Mouse (Mus musculus): ENCODE measurements at regions not wholly inside any gene's neighbourhood (a gene's known extent, or its start where the extent isn't known, plus 50 kb on each side); places are given as distances from the start of the nearest gene placed in this dataset.
A peak's percentile ranks its signal among the peaks of the same experiment; 100 is the strongest.

DNA sequence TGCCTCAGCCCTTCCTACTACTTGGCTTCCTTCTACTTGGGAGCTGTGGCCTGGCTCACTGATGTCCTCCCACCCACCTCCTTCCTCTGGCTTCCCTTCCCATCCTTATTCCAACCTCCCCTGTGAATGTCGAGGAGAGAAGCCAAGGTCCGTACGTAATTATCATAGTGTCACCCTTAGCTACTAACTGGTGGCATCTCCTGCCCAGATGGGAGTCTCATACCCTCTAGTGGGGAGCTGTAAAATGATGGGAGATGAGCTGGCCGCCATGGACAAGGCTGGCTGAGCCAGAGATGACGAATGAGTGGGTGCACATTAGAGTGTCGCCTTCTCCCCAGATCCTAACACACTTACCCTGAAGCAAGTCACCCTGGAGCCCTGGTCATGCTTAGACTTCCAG lies 532.6 kb downstream of the Zfp536 start:
- no peaks in the 10 kb centered on the region for H3K36me3 ChIP-seq (ENCODE audit: control insufficient read depth, insufficient read depth, low read length)
- WGBS, result 77% methylated on average over 6 of the region's 6 CpGs
- TF ChIP-seq POLR2A (IDR thresholded peaks at IDR 0.05; ENCODE audit: extremely low read depth, insufficient read depth, low read length) (no peak), CTCF (IDR thresholded peaks at IDR 0.05; ENCODE audit: low read depth, low read length) (peak; percentile 36)

DNA sequence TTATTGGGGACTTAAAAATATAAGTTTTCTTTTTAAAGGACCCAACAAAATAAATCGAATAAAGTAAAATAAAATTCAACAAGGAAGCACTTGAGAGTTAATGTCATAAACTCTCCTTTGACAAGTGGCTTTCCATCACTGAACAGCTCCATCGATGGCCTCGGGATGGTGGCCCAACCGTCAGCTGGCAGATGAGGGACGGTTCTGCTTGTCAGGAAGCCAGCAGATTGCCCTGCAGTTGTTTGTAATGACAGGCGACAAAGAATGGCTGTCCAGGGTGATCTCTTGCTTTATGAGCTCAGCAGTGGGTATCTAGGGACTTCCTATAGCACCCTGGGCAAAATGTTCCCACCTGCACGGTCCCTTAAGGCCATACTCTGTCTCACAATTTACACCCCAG lies 531.7 kb downstream of the Zfp536 start:
- TF ChIP-seq POLR2A (IDR thresholded peaks at IDR 0.05; ENCODE audit: extremely low read depth, insufficient read depth, low read length), result no peak
- H3K9ac ChIP-seq (ENCODE audit: low read depth, low read length), result no peak overlapping the region
- H3K27ac ChIP-seq (replicated peaks; ENCODE audit: insufficient read depth, low read depth, low read length), result no peak overlapping the region
- H3K27me3 ChIP-seq (ENCODE audit: control insufficient read depth, insufficient read depth, low read length), result no peaks in the 10 kb centered on the region
- WGBS, result 78% methylated on average over 7 of the region's 7 CpGs
- H3K79me2 ChIP-seq (ENCODE audit: control insufficient read depth, insufficient read depth, low read length), result no peaks in the 10 kb centered on the region
- H3K4me3 ChIP-seq (ENCODE audit: insufficient read depth, low read depth, low read length), result no peak overlapping the region
- H3K36me3 ChIP-seq (ENCODE audit: control insufficient read depth, insufficient read depth, low read length), result no peaks in the 10 kb centered on the region
- no peaks in the 10 kb centered on the region for H3K4me1 ChIP-seq (ENCODE audit: control insufficient read depth, insufficient read depth, low read length)
- DNase-seq (ENCODE audit: extremely low read depth, low read depth, low spot score), result no peak

More for the DNA sequence above, 532.6 kb downstream of the Zfp536 start:
- no peak overlapping the region for H3K4me3 ChIP-seq (ENCODE audit: insufficient read depth, low read depth, low read length)
- H3K9ac ChIP-seq (ENCODE audit: low read depth, low read length), result no peak overlapping the region
- DNase-seq (ENCODE audit: extremely low read depth, low read depth, low spot score), result no peak
- H3K27me3 ChIP-seq (ENCODE audit: control insufficient read depth, insufficient read depth, low read length), result no peaks in the 10 kb centered on the region
- no peaks in the 10 kb centered on the region for H3K4me1 ChIP-seq (ENCODE audit: control insufficient read depth, insufficient read depth, low read length)
- no peaks in the 10 kb centered on the region for H3K79me2 ChIP-seq (ENCODE audit: control insufficient read depth, insufficient read depth, low read length)
- H3K27ac ChIP-seq (replicated peaks; ENCODE audit: insufficient read depth, low read depth, low read length), result no peak overlapping the region

DNA sequence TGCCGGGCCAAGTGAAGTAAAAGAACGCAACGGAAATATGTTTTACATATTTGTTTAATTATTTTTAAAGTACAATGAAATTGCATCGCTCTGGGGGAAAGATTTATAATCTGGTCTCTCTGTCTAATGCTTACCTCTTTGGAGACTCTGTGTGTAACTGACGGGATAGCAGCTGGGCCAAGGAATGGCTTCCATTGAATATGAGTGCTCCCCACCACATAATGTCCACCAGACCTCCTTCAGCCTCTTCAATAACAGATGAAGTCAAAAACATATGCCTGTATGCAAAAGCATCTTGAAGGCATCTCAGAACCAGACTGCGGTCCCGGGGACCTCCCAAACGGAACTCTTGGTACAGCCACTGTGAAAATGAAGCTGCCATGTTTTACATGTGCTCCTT lies 531.0 kb downstream of the Zfp536 start:
- no peaks in the 10 kb centered on the region for H3K36me3 ChIP-seq (ENCODE audit: control insufficient read depth, insufficient read depth, low read length)
- H3K79me2 ChIP-seq (ENCODE audit: control insufficient read depth, insufficient read depth, low read length), result no peaks in the 10 kb centered on the region
- 97% methylated on average over 8 of the region's 8 CpGs for WGBS
- no peak overlapping the region for H3K9ac ChIP-seq (ENCODE audit: low read depth, low read length)
- TF ChIP-seq POLR2A (IDR thresholded peaks at IDR 0.05; ENCODE audit: extremely low read depth, insufficient read depth, low read length) (no peak), CTCF (IDR thresholded peaks at IDR 0.05; ENCODE audit: low read depth, low read length) (no peak)
- DNase-seq (ENCODE audit: extremely low read depth, low read depth, low spot score), result no peak
- no peak overlapping the region for H3K27ac ChIP-seq (replicated peaks; ENCODE audit: insufficient read depth, low read depth, low read length)
- H3K4me1 ChIP-seq (ENCODE audit: control insufficient read depth, insufficient read depth, low read length), result no peaks in the 10 kb centered on the region
- no peaks in the 10 kb centered on the region for H3K27me3 ChIP-seq (ENCODE audit: control insufficient read depth, insufficient read depth, low read length)
- no peak overlapping the region for H3K4me3 ChIP-seq (ENCODE audit: insufficient read depth, low read depth, low read length)

DNA sequence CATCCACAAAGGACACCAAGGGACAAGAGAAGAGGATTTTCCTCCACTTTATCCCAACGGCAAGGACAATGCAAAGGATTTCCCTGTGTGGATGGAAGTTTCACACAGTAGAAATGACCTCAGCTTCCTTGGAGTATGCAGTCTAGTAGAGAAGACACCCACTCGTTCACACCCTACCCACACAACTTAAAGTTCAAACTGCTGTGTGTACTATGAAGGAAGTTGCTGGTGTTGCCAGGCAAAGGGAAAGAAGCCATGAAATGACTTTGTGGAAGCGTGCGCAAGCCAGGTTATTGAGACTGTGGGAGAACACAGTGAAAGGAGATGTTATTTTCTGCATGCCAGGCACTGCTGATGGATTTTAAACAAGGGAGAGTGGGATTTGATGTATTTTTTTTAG lies 527.3 kb downstream of the Zfp536 start:
- no peaks in the 10 kb centered on the region for H3K36me3 ChIP-seq (ENCODE audit: control insufficient read depth, insufficient read depth, low read length)
- TF ChIP-seq POLR2A (IDR thresholded peaks at IDR 0.05; ENCODE audit: extremely low read depth, insufficient read depth, low read length) (no peak), CTCF (IDR thresholded peaks at IDR 0.05; ENCODE audit: low read depth, low read length) (no peak)
- DNase-seq (ENCODE audit: extremely low read depth, low read depth, low spot score), result no peak
- H3K4me3 ChIP-seq (ENCODE audit: insufficient read depth, low read depth, low read length), result no peak overlapping the region
- WGBS, result 86% methylated on average over 4 of the region's 4 CpGs
- no peaks in the 10 kb centered on the region for H3K79me2 ChIP-seq (ENCODE audit: control insufficient read depth, insufficient read depth, low read length)
- no peak overlapping the region for H3K27ac ChIP-seq (replicated peaks; ENCODE audit: insufficient read depth, low read depth, low read length)
- H3K27me3 ChIP-seq (ENCODE audit: control insufficient read depth, insufficient read depth, low read length), result no peaks in the 10 kb centered on the region
- no peaks in the 10 kb centered on the region for H3K4me1 ChIP-seq (ENCODE audit: control insufficient read depth, insufficient read depth, low read length)
- H3K9ac ChIP-seq (ENCODE audit: low read depth, low read length), result no peak overlapping the region

DNA sequence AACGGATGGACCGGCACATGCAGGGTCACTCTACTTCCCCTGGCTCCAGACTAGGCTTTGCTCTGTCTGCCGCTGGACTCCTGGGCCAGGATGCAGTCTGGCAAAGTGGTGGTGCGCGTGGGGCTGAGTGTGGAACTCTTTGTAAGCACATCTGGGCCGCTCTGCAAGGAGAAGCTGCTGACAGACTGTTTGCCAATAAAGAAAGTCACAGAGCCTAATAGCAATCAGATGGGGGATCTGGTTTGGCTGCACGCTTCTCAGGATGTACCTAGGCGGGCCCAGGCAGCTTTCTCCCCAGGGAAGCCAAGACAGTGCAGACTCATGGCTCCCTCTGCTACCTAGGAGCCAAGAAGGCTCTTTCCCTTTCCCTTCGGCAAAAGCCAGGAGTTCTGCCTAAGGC lies 519.0 kb downstream of the Zfp536 start:
- Histone ChIP-seq H3K4me3 (ENCODE audit: insufficient read depth, low read depth, low read length) (no peak overlapping the region), H3K27me3 (ENCODE audit: control insufficient read depth, insufficient read depth, low read length) (no peaks in the 10 kb centered on the region), H3K27ac (replicated peaks; ENCODE audit: insufficient read depth, low read depth, low read length) (no peak overlapping the region), H3K79me2 (ENCODE audit: control insufficient read depth, insufficient read depth, low read length) (no peaks in the 10 kb centered on the region), H3K9ac (ENCODE audit: low read depth, low read length) (no peak overlapping the region), H3K36me3 (ENCODE audit: control insufficient read depth, insufficient read depth, low read length) (no peaks in the 10 kb centered on the region), H3K4me1 (ENCODE audit: control insufficient read depth, insufficient read depth, low read length) (no peaks in the 10 kb centered on the region)
- no peak for DNase-seq (ENCODE audit: extremely low read depth, low read depth, low spot score)
- TF ChIP-seq CTCF (IDR thresholded peaks at IDR 0.05; ENCODE audit: low read depth, low read length), result no peak
- no peak for TF ChIP-seq POLR2A (IDR thresholded peaks at IDR 0.05; ENCODE audit: extremely low read depth, insufficient read depth, low read length)
- 80% methylated on average over 9 of the region's 9 CpGs for WGBS

DNA sequence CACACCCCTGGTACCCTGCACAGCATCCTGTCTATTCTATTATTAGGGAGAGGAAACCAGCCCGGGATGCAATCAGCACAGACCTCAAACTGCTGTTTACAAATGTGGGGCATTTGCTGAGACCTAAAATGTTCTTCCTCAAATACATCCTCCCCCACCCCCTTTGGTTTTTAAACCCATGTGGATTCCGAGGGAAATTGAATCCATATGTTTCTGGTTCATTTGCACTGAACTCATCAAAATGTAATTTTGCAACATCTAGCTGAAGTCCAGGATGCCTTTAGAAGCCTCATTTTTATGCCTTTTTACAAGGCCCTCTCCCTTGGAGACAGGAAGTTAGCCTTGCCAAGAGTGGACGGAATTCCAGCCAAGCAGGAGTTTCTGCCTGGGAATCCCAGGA lies 517.6 kb downstream of the Zfp536 start:
- H3K4me1 ChIP-seq (ENCODE audit: control insufficient read depth, insufficient read depth, low read length), result no peaks in the 10 kb centered on the region
- no peak overlapping the region for H3K4me3 ChIP-seq (ENCODE audit: insufficient read depth, low read depth, low read length)
- TF ChIP-seq CTCF (IDR thresholded peaks at IDR 0.05; ENCODE audit: low read depth, low read length), result no peak
- TF ChIP-seq POLR2A (IDR thresholded peaks at IDR 0.05; ENCODE audit: extremely low read depth, insufficient read depth, low read length), result no peak
- WGBS, result 58% methylated on average over 3 of the region's 3 CpGs
- H3K27ac ChIP-seq (replicated peaks; ENCODE audit: insufficient read depth, low read depth, low read length), result no peak overlapping the region
- no peaks in the 10 kb centered on the region for H3K79me2 ChIP-seq (ENCODE audit: control insufficient read depth, insufficient read depth, low read length)
- no peak overlapping the region for H3K9ac ChIP-seq (ENCODE audit: low read depth, low read length)
- no peaks in the 10 kb centered on the region for H3K27me3 ChIP-seq (ENCODE audit: control insufficient read depth, insufficient read depth, low read length)
- no peak for DNase-seq (ENCODE audit: extremely low read depth, low read depth, low spot score)
- H3K36me3 ChIP-seq (ENCODE audit: control insufficient read depth, insufficient read depth, low read length), result no peaks in the 10 kb centered on the region

All from liver, adult 2 months (tissue).